In genomic region chr1:154461521-154461920, GRCm38 (mm10) we compare ENCODE assay signal across 14 mouse cellular contexts.
DNase-seq lines count a peak whose midpoint lies in the region; ATAC-seq and TF ChIP-seq lines count a peak whose summit lies in the region.
"Had no signal": no experiment of that assay in that cellular context is flagged by ENCODE, and none has a peak within 500 bp of the region (broad histone marks: within the 10 kb centered on the region; RNA-seq: fewer than 3 reads in every experiment).

No protein-coding gene starts in this region.

- TF ChIP-seq CTCF in heart, adult 2 months (IDR thresholded peaks at IDR 0.05), result peak; percentile 52

- no peaks in the 10 kb centered on the region for H3K9me3 ChIP-seq in embryonic facial prominence, embryonic 10.5 days
- no peaks in the 10 kb centered on the region for H3K9me3 ChIP-seq in hindbrain, embryonic 11.5 days (ENCODE audit: control insufficient read depth, low read length)
- H3K9me3 ChIP-seq: forebrain, embryonic 15.5 days; heart, embryonic 15.5 days had no signal

- H3K4me1 ChIP-seq in heart, adult 2 months (ENCODE audit: control insufficient read depth, insufficient read depth, low read length), result no peaks in the 10 kb centered on the region
- no peaks in the 10 kb centered on the region for H3K4me1 ChIP-seq in embryonic facial prominence, embryonic 10.5 days
- no peaks in the 10 kb centered on the region for H3K4me1 ChIP-seq in hindbrain, embryonic 11.5 days (replicated peaks; ENCODE audit: control insufficient read depth, insufficient read depth, low read length)
- H3K4me1 ChIP-seq: forebrain, embryonic 15.5 days; heart, embryonic 15.5 days had no signal

- intact Hi-C loops in heart, adult 2 months (cut with DNase I), result no loop called here
- intact Hi-C loops in heart, postnatal 25 days (cut with DNase I), result no loop called here
- intact Hi-C loops in heart, postnatal 36 days (cut with DNase I), result no loop called here

- H3K9ac ChIP-seq in heart, adult 2 months (ENCODE audit: low read depth, low read length), result no peak overlapping the region
- no peak overlapping the region for H3K9ac ChIP-seq in hindbrain, embryonic 11.5 days (ENCODE audit: low read depth, low read length)
- H3K9ac ChIP-seq: forebrain, embryonic 15.5 days; heart, embryonic 15.5 days had no signal

- DNase-seq in heart, adult 2 months, result peak; percentile 18 to 56
- DNase-seq in heart, postnatal 25 days (ENCODE audit: low spot score), result no peak
- DNase-seq in brain, adult 2 months (ENCODE audit: low read depth, low spot score), result peak; percentile 89
- peak; percentile 10 for DNase-seq in embryonic facial prominence, embryonic 10.5 days (ENCODE audit: low spot score)
- DNase-seq in heart, postnatal 36 days, result peak; percentile 7 to 17
- DNase-seq in hindbrain, embryonic 11.5 days (ENCODE audit: low spot score), result no peak
- DNase-seq in left cerebral cortex, adult 8-10 months (ENCODE audit: low spot score in 2 of 2), result no peak
- no peak for DNase-seq in spleen, postnatal 14 days (ENCODE audit: low spot score in 2 of 2)
- DNase-seq: kidney, postnatal 14 days; retina, postnatal 1 day had no signal

- H3K36me3 ChIP-seq in heart, adult 2 months (ENCODE audit: control insufficient read depth, insufficient read depth, low read length), result no peaks in the 10 kb centered on the region
- H3K36me3 ChIP-seq in embryonic facial prominence, embryonic 10.5 days (replicated peaks), result no peaks in the 10 kb centered on the region
- H3K36me3 ChIP-seq in hindbrain, embryonic 11.5 days (ENCODE audit: control insufficient read depth, insufficient read depth, low read length), result no peaks in the 10 kb centered on the region
- H3K36me3 ChIP-seq: forebrain, embryonic 15.5 days; heart, embryonic 15.5 days had no signal

- H3K27ac ChIP-seq in heart, adult 2 months, result no peak overlapping the region
- H3K27ac ChIP-seq in embryonic facial prominence, embryonic 10.5 days (replicated peaks), result no peak overlapping the region
- no peak overlapping the region for H3K27ac ChIP-seq in hindbrain, embryonic 11.5 days (ENCODE audit: low read depth, low read length)
- H3K27ac ChIP-seq: forebrain, embryonic 15.5 days; heart, embryonic 15.5 days; stomach, postnatal 0 days had no signal

- 0 out of 2 replicates have a peak, but pooled peaks have one; percentile 46 for TF ChIP-seq EP300 in heart, adult 2 months (IDR thresholded peaks at IDR 0.05; ENCODE audit: insufficient read depth, low read depth, low read length)

- H3K4me2 ChIP-seq in hindbrain, embryonic 11.5 days (replicated peaks; ENCODE audit: low read depth, low read length), result no peak overlapping the region
- H3K4me2 ChIP-seq: forebrain, embryonic 15.5 days; heart, embryonic 15.5 days; midbrain, embryonic 11.5 days had no signal

- H3K27me3 ChIP-seq in heart, adult 2 months (ENCODE audit: control insufficient read depth, insufficient read depth, low read length), result no peaks in the 10 kb centered on the region
- H3K27me3 ChIP-seq in embryonic facial prominence, embryonic 10.5 days (replicated peaks; ENCODE audit: low read depth, poor library complexity, severe bottlenecking), result no peaks in the 10 kb centered on the region
- H3K27me3 ChIP-seq in hindbrain, embryonic 11.5 days (ENCODE audit: control insufficient read depth, insufficient read depth, low read length), result no peaks in the 10 kb centered on the region
- H3K27me3 ChIP-seq: forebrain, embryonic 15.5 days; heart, embryonic 15.5 days had no signal

- 58% methylated on average over 5 of the region's 5 CpGs for WGBS in heart, adult 2 months
- WGBS in embryonic facial prominence, embryonic 10.5 days, result 72% methylated on average over 5 of the region's 5 CpGs
- WGBS in hindbrain, embryonic 11.5 days, result 83% methylated on average over 5 of the region's 5 CpGs

- no peak overlapping the region for H3K4me3 ChIP-seq in heart, adult 2 months
- H3K4me3 ChIP-seq in embryonic facial prominence, embryonic 10.5 days, result no peak overlapping the region
- no peak overlapping the region for H3K4me3 ChIP-seq in hindbrain, embryonic 11.5 days (ENCODE audit: low read depth, low read length)
- H3K4me3 ChIP-seq: forebrain, embryonic 15.5 days; heart, embryonic 15.5 days had no signal

- no peaks in the 10 kb centered on the region for H3K79me2 ChIP-seq in heart, adult 2 months (replicated peaks; ENCODE audit: control insufficient read depth, insufficient read depth, low read length)

- no peak for ATAC-seq in hindbrain, embryonic 11.5 days (ENCODE audit: low FRiP score)
- ATAC-seq: forebrain, embryonic 15.5 days had no signal

- TF ChIP-seq POLR2A in heart, adult 2 months (IDR thresholded peaks at IDR 0.05; ENCODE audit: insufficient read depth, low read depth, low read length), result no peak

Comparison
In these comparisons a context has a peak if more than half of its experiments do, and no peak if none do; other contexts are left out.
1. DNase-seq: peak in heart, adult 2 months (2 of 2), brain, adult 2 months (single experiment), embryonic facial prominence, embryonic 10.5 days (single experiment) and heart, postnatal 36 days (2 of 2); none in heart, postnatal 25 days (single experiment), hindbrain, embryonic 11.5 days (single experiment), left cerebral cortex, adult 8-10 months (0 of 2) and spleen, postnatal 14 days (0 of 2).